Mouse (Mus musculus) C2C12 (cell line): Measurements from ENCODE around the gene Akap5.

Experiments used
- CTCF ChIP-seq: IDR thresholded peaks from one replicate; pipeline ENCODE4 v1.5.1; 2011; ENCODE audit not compliant: control insufficient read depth, insufficient read depth, insufficient read length
- USF1 ChIP-seq: IDR thresholded peaks from one replicate; pipeline ENCODE4 v1.6.1; 2011; ENCODE audit warnings: low read depth, mild to moderate bottlenecking, control low read depth, moderate library complexity

GRCm38 (mm10) chr12:76318282-76319212, 6.1 kb upstream of the Akap5 start:
- TF ChIP-seq CTCF: no peak
- TF ChIP-seq USF1: no peak
